Mouse (Mus musculus): ENCODE results near the gene Parp16. TPM values are rescaled to one million over a fixed set of nuclear protein-coding genes. Genes with fewer than 3 reads are reported as not detected.
A peak's percentile ranks its signal among the peaks of the same experiment; 100 is the strongest.

Parp16 gene
- polyA plus RNA-seq, 1 experiment from 2014 or later: 5.6 TPM

GRCm38 (mm10) chr9:65195982-65196737 lies 1.0 kb downstream of the Parp16 start:
- Histone ChIP-seq H3K4me2 (ENCODE audit: low read length) (peak overlapping the region; percentile 27), H3K9me3 (ENCODE audit: control insufficient read depth, low read length) (no peaks in the 10 kb centered on the region), H3K36me3 (ENCODE audit: control insufficient read depth, insufficient read depth, low read length) (no peaks in the 10 kb centered on the region), H3K4me1 (ENCODE audit: control insufficient read depth in 2 of 2, insufficient read depth in 2 of 2, low read length in 2 of 2) (peaks cover 19 to 28% of the 10 kb centered on the region in 2 experiments), H3K9ac (ENCODE audit: low read length) (peak overlapping the region; percentile 71), H3K27ac (replicated peaks in 1 of 2; ENCODE audit: control insufficient read depth in 1 of 2, insufficient read depth in 1 of 2, low read depth in 2 of 2, low read length in 2 of 2) (peak overlapping the region; percentile 93 to 96), H3K4me3 (ENCODE audit: control insufficient read depth in 1 of 2, insufficient read depth in 1 of 2, low read depth in 1 of 2, low read length in 2 of 2) (peak overlapping the region in 1 of 2 experiments; percentile 4; a peak in 1 of 4 replicates), H3K27me3 (ENCODE audit: control insufficient read depth, insufficient read depth, low read length) (no peaks in the 10 kb centered on the region)
- peak; percentile 70 for ATAC-seq (ENCODE audit: insufficient number of reproducible peaks, insufficient read depth, low FRiP score, low read depth)
- 4% methylated on average over 9 of the region's 9 CpGs for WGBS

DNA sequence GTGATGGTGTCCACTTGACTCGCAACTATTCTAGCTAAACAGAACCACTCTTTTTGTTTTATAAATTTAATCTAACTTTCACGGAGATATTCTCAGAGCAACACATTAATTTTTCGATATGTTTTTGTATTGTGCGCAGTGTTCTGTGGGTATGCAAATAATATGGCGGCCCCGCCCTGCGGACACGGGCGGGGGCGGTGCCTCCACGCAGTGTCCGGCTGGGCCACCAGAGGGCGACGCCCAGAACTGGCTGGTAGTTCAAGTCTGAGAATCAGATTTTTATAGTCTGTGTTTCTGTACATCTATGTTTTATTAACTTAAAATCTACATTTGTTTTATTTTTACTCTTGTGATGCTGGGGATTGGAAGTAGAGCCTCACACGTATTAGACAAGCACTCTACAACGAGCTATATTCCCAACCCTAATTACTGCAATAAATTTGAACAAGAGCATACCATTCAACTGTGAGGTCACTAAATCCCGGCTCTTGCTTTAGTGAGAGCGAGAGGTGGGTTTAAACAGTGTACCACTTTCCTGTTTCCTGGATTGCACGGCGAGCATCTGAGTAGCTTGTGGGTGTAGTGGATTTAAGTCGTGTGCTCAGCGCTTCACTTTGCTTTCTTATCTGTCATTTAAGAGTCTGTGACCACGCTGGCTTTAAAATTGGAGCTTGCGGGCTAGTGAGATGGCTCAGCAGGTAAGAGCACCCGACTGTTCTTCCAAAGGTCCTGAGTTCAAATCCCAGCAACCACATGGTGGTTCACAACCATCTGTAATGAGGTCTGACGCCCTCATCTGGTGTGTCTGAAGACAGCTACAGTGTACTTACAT lies 1.8 kb downstream of the Parp16 start:
- peak overlapping the region; percentile 27 for H3K4me2 ChIP-seq (ENCODE audit: low read length)
- H3K4me1 ChIP-seq (ENCODE audit: control insufficient read depth in 2 of 2, insufficient read depth in 2 of 2, low read length in 2 of 2): peaks cover 14 to 20% of the 10 kb centered on the region in 2 experiments
- H3K27me3 ChIP-seq (ENCODE audit: control insufficient read depth, insufficient read depth, low read length): no peaks in the 10 kb centered on the region
- peak overlapping the region; percentile 93 to 96 for H3K27ac ChIP-seq (replicated peaks in 1 of 2; ENCODE audit: control insufficient read depth in 1 of 2, insufficient read depth in 1 of 2, low read depth in 2 of 2, low read length in 2 of 2)
- H3K9me3 ChIP-seq (ENCODE audit: control insufficient read depth, low read length): no peaks in the 10 kb centered on the region
- H3K4me3 ChIP-seq (ENCODE audit: control insufficient read depth in 1 of 2, insufficient read depth in 1 of 2, low read depth in 1 of 2, low read length in 2 of 2): peak overlapping the region in 1 of 2 experiments; percentile 4; a peak in 1 of 4 replicates
- 15% methylated on average over 26 of the region's 26 CpGs for WGBS
- no peaks in the 10 kb centered on the region for H3K36me3 ChIP-seq (ENCODE audit: control insufficient read depth, insufficient read depth, low read length)
- peak overlapping the region; percentile 71 for H3K9ac ChIP-seq (ENCODE audit: low read length)
- ATAC-seq (ENCODE audit: insufficient number of reproducible peaks, insufficient read depth, low FRiP score, low read depth): peak; percentile 76

GRCm38 (mm10) chr9:65197826-65198225 lies 2.7 kb downstream of the Parp16 start:
- Histone ChIP-seq H3K27me3 (ENCODE audit: control insufficient read depth, insufficient read depth, low read length) (no peaks in the 10 kb centered on the region), H3K27ac (replicated peaks in 1 of 2; ENCODE audit: control insufficient read depth in 1 of 2, insufficient read depth in 1 of 2, low read depth in 2 of 2, low read length in 2 of 2) (no peak overlapping the region), H3K9ac (ENCODE audit: low read length) (no peak overlapping the region), H3K36me3 (ENCODE audit: control insufficient read depth, insufficient read depth, low read length) (no peaks in the 10 kb centered on the region), H3K4me2 (ENCODE audit: low read length) (no peak overlapping the region), H3K4me1 (ENCODE audit: control insufficient read depth in 2 of 2, insufficient read depth in 2 of 2, low read length in 2 of 2) (peaks cover 12 to 16% of the 10 kb centered on the region in 2 experiments), H3K9me3 (ENCODE audit: control insufficient read depth, low read length) (no peaks in the 10 kb centered on the region), H3K4me3 (ENCODE audit: control insufficient read depth in 1 of 2, insufficient read depth in 1 of 2, low read depth in 1 of 2, low read length in 2 of 2) (no peak overlapping the region)
- 79% methylated on average over 6 of the region's 6 CpGs for WGBS
- no peak for ATAC-seq (ENCODE audit: insufficient number of reproducible peaks, insufficient read depth, low FRiP score, low read depth)

DNA sequence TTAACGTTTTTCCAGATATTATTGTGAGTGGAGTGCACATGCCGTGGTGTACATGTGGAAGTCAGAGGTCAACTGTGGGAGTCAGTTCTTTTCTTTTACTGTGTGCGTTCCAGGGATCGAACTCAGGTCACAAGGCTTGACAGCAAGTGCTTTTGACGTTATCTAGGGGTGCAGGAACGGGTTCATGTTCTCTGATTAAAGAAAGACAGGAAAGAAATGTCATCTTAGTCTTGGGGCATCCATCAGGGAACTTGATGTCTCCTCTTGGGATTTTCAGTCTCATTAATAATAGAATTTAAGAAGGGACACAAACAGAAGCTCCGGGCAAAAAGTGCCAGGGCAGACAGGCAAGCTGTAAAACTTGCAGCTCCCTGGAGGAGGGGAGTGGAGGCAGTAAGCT lies 4.6 kb downstream of the Parp16 start:
- Histone ChIP-seq H3K4me3 (ENCODE audit: control insufficient read depth in 1 of 2, insufficient read depth in 1 of 2, low read depth in 1 of 2, low read length in 2 of 2) (no peak overlapping the region), H3K27me3 (ENCODE audit: control insufficient read depth, insufficient read depth, low read length) (no peaks in the 10 kb centered on the region), H3K9me3 (ENCODE audit: control insufficient read depth, low read length) (no peaks in the 10 kb centered on the region), H3K27ac (replicated peaks in 1 of 2; ENCODE audit: control insufficient read depth in 1 of 2, insufficient read depth in 1 of 2, low read depth in 2 of 2, low read length in 2 of 2) (peak overlapping the region in 1 of 2 experiments; percentile 63; a peak in 1 of 4 replicates), H3K36me3 (ENCODE audit: control insufficient read depth, insufficient read depth, low read length) (no peaks in the 10 kb centered on the region), H3K9ac (ENCODE audit: low read length) (peak overlapping the region; percentile 27; the same call in 1 of the 2 replicates), H3K4me1 (ENCODE audit: control insufficient read depth in 2 of 2, insufficient read depth in 2 of 2, low read length in 2 of 2) (peaks cover 12 to 15% of the 10 kb centered on the region in 2 experiments), H3K4me2 (ENCODE audit: low read length) (no peak overlapping the region)
- ATAC-seq (ENCODE audit: insufficient number of reproducible peaks, insufficient read depth, low FRiP score, low read depth): no peak
- WGBS: 47% methylated on average over 7 of the region's 7 CpGs

DNA sequence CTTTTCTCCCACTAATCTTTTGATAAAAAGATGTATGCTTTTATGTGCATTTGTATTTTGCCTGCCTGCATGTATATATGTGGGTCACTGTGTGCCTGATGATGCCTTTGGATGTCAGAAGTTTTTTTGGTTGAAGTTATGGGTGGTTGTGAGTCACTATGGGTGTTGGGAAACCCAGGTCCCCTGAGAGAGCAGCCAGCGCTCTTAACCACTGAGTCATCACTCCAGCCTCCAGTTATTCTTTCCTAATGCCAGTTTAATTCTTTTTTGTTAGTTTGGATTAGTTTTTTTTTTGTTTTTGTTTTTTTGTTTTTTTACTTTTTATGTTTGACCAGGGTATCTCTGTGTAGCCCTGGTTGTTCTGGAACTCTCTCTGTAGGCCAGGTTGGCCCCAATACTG lies 5.5 kb downstream of the Parp16 start:
- Histone ChIP-seq H3K4me2 (ENCODE audit: low read length) (no peak overlapping the region), H3K36me3 (ENCODE audit: control insufficient read depth, insufficient read depth, low read length) (no peaks in the 10 kb centered on the region), H3K4me3 (ENCODE audit: control insufficient read depth in 1 of 2, insufficient read depth in 1 of 2, low read depth in 1 of 2, low read length in 2 of 2) (no peak overlapping the region), H3K27ac (replicated peaks in 1 of 2; ENCODE audit: control insufficient read depth in 1 of 2, insufficient read depth in 1 of 2, low read depth in 2 of 2, low read length in 2 of 2) (peak overlapping the region in 1 of 2 experiments; percentile 63; a peak in 1 of 4 replicates), H3K4me1 (ENCODE audit: control insufficient read depth in 2 of 2, insufficient read depth in 2 of 2, low read length in 2 of 2) (peaks cover 6% of the 10 kb centered on the region in 2 experiments), H3K9ac (ENCODE audit: low read length) (no peak overlapping the region; the same call in 1 of the 2 replicates), H3K27me3 (ENCODE audit: control insufficient read depth, insufficient read depth, low read length) (no peaks in the 10 kb centered on the region), H3K9me3 (ENCODE audit: control insufficient read depth, low read length) (no peaks in the 10 kb centered on the region)
- WGBS: 70% methylated on average over 1 of the region's 1 CpGs
- ATAC-seq (ENCODE audit: insufficient number of reproducible peaks, insufficient read depth, low FRiP score, low read depth): no peak

DNA sequence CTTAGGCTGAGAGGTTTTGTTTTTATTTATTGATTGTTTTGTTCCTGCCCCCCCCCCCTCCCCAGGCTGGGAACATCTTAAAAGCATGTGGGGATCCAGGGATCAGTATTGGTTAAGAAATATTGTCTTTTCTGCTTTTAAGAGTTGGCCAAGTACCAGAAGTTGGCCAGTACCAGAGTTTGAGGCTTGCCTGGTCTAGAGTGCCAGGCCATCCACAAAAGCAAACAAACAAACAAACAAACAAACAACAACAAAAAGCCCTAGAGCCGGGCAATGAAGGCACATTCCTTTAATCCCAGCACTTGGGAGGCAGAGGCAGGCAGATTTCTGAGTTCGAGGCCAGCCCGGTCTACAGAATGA lies 5.8 kb downstream of the Parp16 start:
- H3K4me3 ChIP-seq (ENCODE audit: control insufficient read depth in 1 of 2, insufficient read depth in 1 of 2, low read depth in 1 of 2, low read length in 2 of 2): no peak overlapping the region
- H3K4me1 ChIP-seq (ENCODE audit: control insufficient read depth in 2 of 2, insufficient read depth in 2 of 2, low read length in 2 of 2): peaks cover 2% of the 10 kb centered on the region in 2 experiments
- 53% methylated on average over 3 of the region's 3 CpGs for WGBS
- no peaks in the 10 kb centered on the region for H3K27me3 ChIP-seq (ENCODE audit: control insufficient read depth, insufficient read depth, low read length)
- no peak for ATAC-seq (ENCODE audit: insufficient number of reproducible peaks, insufficient read depth, low FRiP score, low read depth)
- no peak overlapping the region for H3K9ac ChIP-seq (ENCODE audit: low read length)
- H3K27ac ChIP-seq (replicated peaks in 1 of 2; ENCODE audit: control insufficient read depth in 1 of 2, insufficient read depth in 1 of 2, low read depth in 2 of 2, low read length in 2 of 2): peak overlapping the region in 1 of 2 experiments; percentile 63; a peak in 1 of 4 replicates
- H3K9me3 ChIP-seq (ENCODE audit: control insufficient read depth, low read length): no peaks in the 10 kb centered on the region
- H3K4me2 ChIP-seq (ENCODE audit: low read length): no peak overlapping the region
- H3K36me3 ChIP-seq (ENCODE audit: control insufficient read depth, insufficient read depth, low read length): no peaks in the 10 kb centered on the region

- peak overlapping the region; percentile 77 for H3K4me2 ChIP-seq (ENCODE audit: low read length)
- peak overlapping the region; percentile 80 for H3K9ac ChIP-seq (ENCODE audit: low read length)
- peak overlapping the region; percentile 53 to 63 for H3K27ac ChIP-seq (replicated peaks in 1 of 2; ENCODE audit: control insufficient read depth in 1 of 2, insufficient read depth in 1 of 2, low read depth in 2 of 2, low read length in 2 of 2)
- under 1% methylated on average over 18 of the region's 18 CpGs for WGBS
- H3K4me1 ChIP-seq (ENCODE audit: control insufficient read depth in 2 of 2, insufficient read depth in 2 of 2, low read length in 2 of 2): no peaks in the 10 kb centered on the region; a peak in 1 of 4 replicates
- peak; percentile 80 for ATAC-seq (ENCODE audit: insufficient number of reproducible peaks, insufficient read depth, low FRiP score, low read depth)
- H3K4me3 ChIP-seq (ENCODE audit: control insufficient read depth in 1 of 2, insufficient read depth in 1 of 2, low read depth in 1 of 2, low read length in 2 of 2): peak overlapping the region; percentile 33 to 44
- H3K36me3 ChIP-seq (ENCODE audit: control insufficient read depth, insufficient read depth, low read length): no peaks in the 10 kb centered on the region
- H3K27me3 ChIP-seq (ENCODE audit: control insufficient read depth, insufficient read depth, low read length): no peaks in the 10 kb centered on the region
- no peaks in the 10 kb centered on the region for H3K9me3 ChIP-seq (ENCODE audit: control insufficient read depth, low read length)
Observed at GRCm38 (mm10) chr9:65201381-65202164, 6.4 kb downstream of the Parp16 start.
